Mouse (Mus musculus) erythroblast, embryonic 14.5 days (primary cell): ENCODE measurements at regions not wholly inside any gene's neighbourhood (a gene's known extent, or its start where the extent isn't known, plus 50 kb on each side); places are given as distances from the start of the nearest gene placed in this dataset.

Source experiments
- H3K27me3 ChIP-seq: 2 replicates; pipeline ENCODE4 v1.6.1; 2012; ENCODE audit warnings: inconsistent platforms; ENCODE audit not compliant: control insufficient read depth
- H3K36me3 ChIP-seq: 2 replicates; pipeline ENCODE4 v1.6.1; 2012; ENCODE audit warnings: mild to moderate bottlenecking, inconsistent platforms; ENCODE audit not compliant: control insufficient read depth
- H3K4me1 ChIP-seq: 2 replicates; pipeline ENCODE4 v1.6.1; 2012; ENCODE audit warnings: inconsistent platforms; ENCODE audit not compliant: control insufficient read depth
- H3K4me3 ChIP-seq: replicated peaks from 2 replicates; pipeline ENCODE3; 2012; ENCODE audit warnings: moderate library complexity, mild to moderate bottlenecking, inconsistent platforms
- H3K9me3 ChIP-seq: 2 replicates; pipeline ENCODE4 v1.6.1; 2012; ENCODE audit warnings: low read length, inconsistent platforms, mixed read lengths; ENCODE audit not compliant: control insufficient read depth
- GATA1 ChIP-seq: IDR thresholded peaks from 2 replicates; pipeline ENCODE4 v1.6.1; 2012; ENCODE audit warnings: low read length, inconsistent platforms, mixed read lengths
- TAL1 ChIP-seq: IDR thresholded peaks from 3 replicates; pipeline ENCODE4 v1.6.1; 2012; ENCODE audit warnings: low read length, inconsistent platforms, mixed read lengths

DNA sequence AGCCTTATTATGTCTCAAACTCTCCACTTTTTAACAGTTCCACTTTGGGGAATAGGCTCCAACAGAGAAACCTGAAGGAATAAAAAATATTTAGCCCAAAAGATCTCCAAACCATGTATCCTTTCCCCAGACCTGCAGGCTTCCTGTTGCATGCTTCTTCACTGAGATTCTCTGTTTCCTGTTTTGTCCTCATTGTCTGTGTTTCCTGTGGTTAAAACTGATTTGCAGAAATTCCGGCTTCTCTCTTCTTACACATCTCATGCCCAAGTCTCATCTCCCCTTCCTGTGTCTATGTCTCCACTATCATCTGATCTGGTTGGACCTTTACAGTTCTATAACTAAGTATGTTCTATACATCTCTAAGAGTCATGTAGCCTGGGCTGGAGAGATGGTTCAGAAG lies 3482.2 kb upstream of the Gm7489 start:
- Histone ChIP-seq H3K36me3 (no peaks in the 10 kb centered on the region), H3K27me3 (no peaks in the 10 kb centered on the region), H3K4me3 (no peak overlapping the region), H3K4me1 (no peaks in the 10 kb centered on the region), H3K9me3 (no peaks in the 10 kb centered on the region)
- TF ChIP-seq TAL1 (no peak), GATA1 (no peak)

DNA sequence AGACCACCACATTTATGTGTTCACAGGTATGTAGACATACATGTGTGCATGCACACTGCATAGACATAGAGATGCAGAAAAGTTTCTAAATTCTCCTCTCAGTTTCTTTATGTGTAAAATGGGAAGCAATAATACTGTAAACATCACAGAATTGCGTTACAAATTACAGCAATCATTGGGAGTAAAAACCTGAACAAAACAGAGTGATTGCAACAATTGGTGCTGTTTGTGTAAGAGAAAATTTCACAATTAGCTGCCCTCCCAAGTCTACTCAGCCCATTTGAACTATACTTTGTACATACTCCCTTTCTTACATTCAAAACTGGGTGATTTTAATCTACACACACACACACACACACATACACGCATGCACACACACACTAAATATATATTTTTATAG lies 3480.8 kb upstream of the Gm7489 start:
- Histone ChIP-seq H3K4me3 (no peak overlapping the region), H3K9me3 (no peaks in the 10 kb centered on the region), H3K27me3 (no peaks in the 10 kb centered on the region), H3K36me3 (no peaks in the 10 kb centered on the region), H3K4me1 (no peaks in the 10 kb centered on the region)
- TF ChIP-seq TAL1 (no peak), GATA1 (no peak)

DNA sequence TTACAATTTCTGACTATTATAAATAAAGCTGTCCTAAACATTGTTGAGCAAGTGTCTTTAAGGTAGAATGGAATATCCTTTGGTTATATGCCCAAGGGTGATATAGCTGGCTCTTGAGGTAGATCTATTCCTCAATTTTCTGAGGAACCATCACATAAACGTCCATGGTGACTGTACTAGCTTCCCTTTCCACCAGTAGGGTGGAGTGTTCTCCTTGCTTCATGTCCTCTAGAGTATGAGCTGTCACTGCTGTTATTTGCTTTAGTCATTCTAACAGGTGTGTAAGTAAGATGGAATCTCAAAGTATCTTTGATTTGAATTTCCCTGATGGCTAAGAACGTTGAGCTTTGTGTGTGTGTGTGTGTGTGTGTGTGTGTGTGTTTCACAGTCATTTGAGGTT lies 3475.7 kb upstream of the Gm7489 start:
- TF ChIP-seq TAL1 (no peak), GATA1 (no peak)
- Histone ChIP-seq H3K4me1 (no peaks in the 10 kb centered on the region), H3K4me3 (no peak overlapping the region), H3K36me3 (no peaks in the 10 kb centered on the region), H3K9me3 (no peaks in the 10 kb centered on the region), H3K27me3 (no peaks in the 10 kb centered on the region)

DNA sequence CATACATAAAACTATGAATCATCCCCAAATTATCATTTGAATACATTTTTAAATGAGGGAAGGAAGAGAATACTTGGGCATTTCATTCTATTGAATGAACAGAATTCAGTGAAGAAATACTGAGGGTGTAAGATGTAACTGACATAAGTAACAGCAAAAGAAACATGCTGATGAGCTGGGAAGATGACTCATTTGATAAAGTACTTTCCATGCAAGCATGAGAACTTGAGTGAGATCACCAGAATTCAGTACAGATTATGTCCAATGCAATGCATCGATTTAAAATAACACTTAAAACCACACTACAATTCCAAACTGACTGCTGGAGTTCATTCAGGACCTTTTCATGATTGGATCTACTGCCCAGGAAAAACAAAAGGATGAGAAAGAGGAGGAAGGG lies 3467.1 kb upstream of the Gm7489 start:
- H3K9me3 ChIP-seq: no peaks in the 10 kb centered on the region
- H3K36me3 ChIP-seq: no peaks in the 10 kb centered on the region
- no peak for TF ChIP-seq TAL1
- TF ChIP-seq GATA1: no peak
- no peaks in the 10 kb centered on the region for H3K4me1 ChIP-seq
- H3K4me3 ChIP-seq: no peak overlapping the region
- no peaks in the 10 kb centered on the region for H3K27me3 ChIP-seq

DNA sequence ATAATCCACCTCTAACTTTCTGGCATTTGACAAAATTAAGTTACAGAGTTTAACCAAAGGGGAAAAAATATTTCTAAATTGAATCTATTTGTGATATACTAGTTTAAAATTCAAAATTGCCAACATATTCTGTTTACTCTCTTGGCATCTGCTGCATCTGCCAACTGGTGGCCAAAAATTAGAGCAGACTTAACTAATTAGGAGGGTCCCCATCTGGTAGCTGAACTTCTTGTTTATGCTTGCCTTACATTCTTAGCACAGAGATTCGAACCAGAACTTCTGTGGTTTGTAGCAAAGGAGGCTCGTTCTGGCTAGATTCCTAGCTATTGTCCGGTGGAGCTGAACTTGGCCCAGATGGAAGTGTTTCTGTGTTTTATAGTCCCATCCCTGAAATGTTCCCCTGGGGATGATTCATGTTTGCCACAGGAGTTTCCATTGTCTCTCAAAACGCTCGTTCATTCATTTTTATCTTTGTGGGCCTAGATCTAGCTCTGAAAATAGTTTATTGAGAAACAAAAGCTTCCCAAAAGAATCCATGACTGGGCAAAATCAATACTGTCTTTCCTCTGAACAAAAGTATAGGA lies 3461.5 kb upstream of the Gm7489 start:
- Histone ChIP-seq H3K4me3 (no peak overlapping the region), H3K36me3 (no peaks in the 10 kb centered on the region), H3K27me3 (no peaks in the 10 kb centered on the region), H3K4me1 (no peaks in the 10 kb centered on the region), H3K9me3 (no peaks in the 10 kb centered on the region)
- TF ChIP-seq GATA1 (no peak), TAL1 (no peak)

DNA sequence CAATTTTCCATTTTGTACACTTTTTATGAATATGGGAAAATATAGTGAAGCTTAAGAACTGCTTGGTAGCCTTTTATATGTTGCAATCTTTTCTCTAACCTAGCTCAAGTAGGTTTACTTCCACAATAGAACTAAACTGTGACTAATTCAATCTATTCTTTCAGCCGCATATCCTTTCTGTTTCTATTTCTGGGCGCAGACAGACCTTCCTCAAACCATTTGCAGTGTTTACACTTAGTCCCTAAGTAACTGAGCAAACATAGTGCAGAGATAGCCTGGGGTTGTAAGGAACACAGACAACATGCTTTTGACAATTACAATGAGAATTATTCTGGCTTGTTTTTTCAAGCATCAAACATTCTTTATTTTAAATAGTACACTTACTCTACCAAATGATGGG lies 3435.1 kb upstream of the Gm7489 start:
- Histone ChIP-seq H3K27me3 (no peaks in the 10 kb centered on the region), H3K36me3 (no peaks in the 10 kb centered on the region), H3K4me3 (no peak overlapping the region), H3K9me3 (no peaks in the 10 kb centered on the region), H3K4me1 (no peaks in the 10 kb centered on the region)
- TF ChIP-seq GATA1 (no peak), TAL1 (no peak)

DNA sequence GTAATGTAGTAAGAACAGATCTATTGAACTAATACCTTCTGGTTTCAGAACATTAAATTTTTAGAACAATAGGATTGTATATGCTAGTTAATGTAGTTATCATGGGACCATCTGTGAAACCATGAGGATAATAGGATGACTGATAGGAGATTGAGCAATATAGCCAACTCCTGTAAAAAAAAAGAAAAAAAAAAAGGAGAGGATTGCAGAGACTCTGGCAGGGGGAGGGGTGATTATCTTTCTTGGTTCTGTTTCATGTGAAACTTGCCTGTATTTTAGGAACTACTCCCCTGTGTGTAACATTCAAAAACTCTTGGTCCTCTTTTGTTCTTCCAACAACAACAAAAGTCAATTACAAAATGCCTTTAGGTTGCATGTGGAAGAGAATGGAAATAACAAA lies 3412.1 kb upstream of the Gm7489 start:
- TF ChIP-seq GATA1: no peak
- TF ChIP-seq TAL1: no peak
- Histone ChIP-seq H3K27me3 (no peaks in the 10 kb centered on the region), H3K9me3 (no peaks in the 10 kb centered on the region), H3K4me3 (no peak overlapping the region), H3K4me1 (no peaks in the 10 kb centered on the region), H3K36me3 (no peaks in the 10 kb centered on the region)

DNA sequence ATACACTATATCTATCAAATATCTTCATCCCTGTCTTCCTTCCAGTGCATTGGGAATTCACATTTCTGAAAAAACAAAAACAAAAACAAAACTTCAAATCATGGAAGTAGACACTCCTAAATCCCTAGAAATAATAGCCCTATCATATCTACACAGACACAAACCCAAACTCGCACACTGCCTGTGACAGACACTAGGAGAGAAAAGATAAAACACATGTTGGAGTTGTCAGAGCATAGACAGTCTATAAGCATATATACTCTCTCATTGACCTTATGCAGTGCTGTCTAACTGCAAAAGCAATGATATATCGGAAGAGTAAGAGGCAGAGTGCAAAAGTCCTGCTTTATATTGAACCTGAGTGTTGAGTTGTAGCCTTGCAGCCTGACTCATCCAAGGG lies 3386.0 kb upstream of the Gm7489 start:
- Histone ChIP-seq H3K4me3 (no peak overlapping the region), H3K9me3 (no peaks in the 10 kb centered on the region), H3K27me3 (no peaks in the 10 kb centered on the region), H3K4me1 (peaks cover 3% of the 10 kb centered on the region), H3K36me3 (no peaks in the 10 kb centered on the region)
- TF ChIP-seq TAL1: no peak
- TF ChIP-seq GATA1: no peak

DNA sequence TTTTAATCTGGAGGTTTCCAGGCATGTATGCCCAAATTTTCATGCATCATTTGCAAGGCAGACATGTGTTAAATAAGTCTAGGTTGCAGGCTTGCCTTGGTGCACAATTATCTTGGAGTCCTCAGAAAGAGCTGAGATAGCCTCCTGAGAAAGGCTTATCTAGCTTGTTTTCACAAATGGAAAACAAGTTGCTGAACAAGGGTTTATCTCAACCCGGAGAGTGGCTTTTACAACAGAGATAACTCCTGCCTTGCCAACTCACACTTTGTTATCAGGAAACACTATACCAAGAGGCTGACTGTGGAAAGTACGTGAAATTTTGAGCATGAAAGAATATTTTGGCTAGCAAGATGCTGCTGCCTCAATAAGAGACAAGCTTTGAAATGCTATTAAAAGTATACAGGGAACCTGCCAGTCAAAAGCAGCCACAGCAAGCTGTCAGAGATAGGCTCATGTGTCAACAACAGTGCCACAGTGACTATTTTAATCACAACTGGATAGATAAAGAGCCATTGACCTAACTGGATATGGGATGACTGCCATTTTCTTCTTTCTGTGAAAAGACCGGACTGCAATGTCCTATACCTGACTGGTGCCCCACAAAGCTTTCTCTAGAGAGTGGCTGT lies 3376.6 kb upstream of the Gm7489 start:
- Histone ChIP-seq H3K4me3 (no peak overlapping the region), H3K9me3 (no peaks in the 10 kb centered on the region), H3K36me3 (no peaks in the 10 kb centered on the region), H3K4me1 (peaks cover 18% of the 10 kb centered on the region), H3K27me3 (no peaks in the 10 kb centered on the region)
- TF ChIP-seq TAL1: peak; percentile 16; the same call in 1 of the 3 replicates
- 0 out of 2 replicates have a peak, but pooled peaks have one; percentile 20 for TF ChIP-seq GATA1

DNA sequence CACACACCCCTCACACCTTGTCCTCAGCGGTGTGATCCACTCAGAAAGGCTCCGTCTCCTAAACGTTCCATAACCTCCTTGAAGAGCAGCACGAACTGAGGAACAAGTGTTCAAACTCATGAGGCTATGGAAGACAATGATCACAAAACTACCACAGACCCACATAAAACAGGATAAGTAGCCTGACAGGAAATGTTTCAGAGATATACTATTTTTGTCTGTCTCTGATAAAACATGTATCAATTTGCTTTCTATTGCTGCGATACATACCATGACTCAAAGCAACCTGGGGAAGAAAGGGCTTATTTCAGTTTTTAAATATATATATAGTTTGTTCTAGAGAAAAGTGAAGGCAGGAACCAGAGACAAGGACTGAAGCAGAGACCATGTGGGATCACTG lies 3371.7 kb upstream of the Gm7489 start:
- TF ChIP-seq TAL1 (no peak), GATA1 (no peak)
- no peak overlapping the region for H3K4me3 ChIP-seq
- no peaks in the 10 kb centered on the region for H3K27me3 ChIP-seq
- H3K4me1 ChIP-seq: peaks cover 7% of the 10 kb centered on the region
- no peaks in the 10 kb centered on the region for H3K9me3 ChIP-seq
- H3K36me3 ChIP-seq: no peaks in the 10 kb centered on the region
